ENCODE assay signal across 9 mouse cellular contexts in genomic region chr8:113632634-113633033, GRCm38 (mm10). TPM values are rescaled to one million over a fixed set of nuclear protein-coding genes. Genes with fewer than 3 reads are reported as not detected.
DNase-seq lines count a peak whose midpoint lies in the region; ATAC-seq and TF ChIP-seq lines count a peak whose summit lies in the region.
"Had no signal": no experiment of that assay in that cellular context is flagged by ENCODE, and none has a peak within 500 bp of the region (broad histone marks: within the 10 kb centered on the region; RNA-seq: fewer than 3 reads in every experiment).

No protein-coding gene starts in this region.

- TF ChIP-seq POLR2A in MEL (IDR thresholded peaks at IDR 0.05; ENCODE audit: control insufficient read depth in 1 of 2, insufficient read depth in 1 of 2, low read depth in 1 of 2, low read length in 2 of 2, poor library complexity in 1 of 2): no peak

- H3K4me2 ChIP-seq in intestine, postnatal 0 days (replicated peaks; ENCODE audit: low read depth): no peak overlapping the region
- H3K4me2 ChIP-seq in intestine, embryonic 15.5 days (replicated peaks): no peak overlapping the region

- no peak overlapping the region for H3K9ac ChIP-seq in intestine, postnatal 0 days (ENCODE audit: low read depth, low read length)
- H3K9ac ChIP-seq in intestine, embryonic 15.5 days: no peak overlapping the region
- no peak overlapping the region for H3K9ac ChIP-seq in MEL (ENCODE audit: control insufficient read depth, low read depth, low read length, poor library complexity, severe bottlenecking)

- peak; percentile 78 for TF ChIP-seq CTCF in intestine, postnatal 0 days (IDR thresholded peaks at IDR 0.05; ENCODE audit: low read depth)
- peak; percentile 13 to 81 (median 44); a peak in 5 of 6 replicates for TF ChIP-seq CTCF in MEL (IDR thresholded peaks at IDR 0.05 in 2 of 3, conservative IDR thresholded peaks at IDR 0.05 in 1 of 3; ENCODE audit: control insufficient read depth in 1 of 3, insufficient read depth in 1 of 3, low read depth in 2 of 3, low read length in 3 of 3, poor library complexity in 1 of 3, severe bottlenecking in 1 of 3)

- no peak overlapping the region for H3K4me3 ChIP-seq in intestine, postnatal 0 days (ENCODE audit: low read depth, low read length)
- no peak overlapping the region for H3K4me3 ChIP-seq in intestine, embryonic 15.5 days (replicated peaks)
- no peak overlapping the region for H3K4me3 ChIP-seq in MEL (ENCODE audit: control insufficient read depth in 1 of 2, insufficient read depth in 1 of 2, low read depth in 2 of 2, low read length in 2 of 2)

- H3K27me3 ChIP-seq in intestine, postnatal 0 days (replicated peaks; ENCODE audit: control insufficient read depth, insufficient read depth, low read length): no peaks in the 10 kb centered on the region
- no peaks in the 10 kb centered on the region for H3K27me3 ChIP-seq in intestine, embryonic 15.5 days (replicated peaks)
- H3K27me3 ChIP-seq in MEL (ENCODE audit: control insufficient read depth in 1 of 2, insufficient read depth in 2 of 2, low read length in 2 of 2): no peaks in the 10 kb centered on the region

- no peaks in the 10 kb centered on the region for H3K9me3 ChIP-seq in intestine, postnatal 0 days (ENCODE audit: control insufficient read depth)
- no peaks in the 10 kb centered on the region for H3K9me3 ChIP-seq in intestine, embryonic 15.5 days
- H3K9me3 ChIP-seq in MEL (replicated peaks; ENCODE audit: insufficient read depth, low read length): no peaks in the 10 kb centered on the region

- ATAC-seq in intestine, postnatal 0 days: no peak
- no peak for ATAC-seq in intestine, embryonic 15.5 days
- no peak for ATAC-seq in granulocyte monocyte progenitor cell, adult 5-6 weeks (replicated peaks; ENCODE audit: poor library complexity, severe bottlenecking)

- H3K27ac ChIP-seq in intestine, postnatal 0 days (ENCODE audit: low read depth, low read length): no peak overlapping the region
- no peak overlapping the region for H3K27ac ChIP-seq in intestine, embryonic 15.5 days
- no peak overlapping the region for H3K27ac ChIP-seq in MEL (ENCODE audit: control insufficient read depth, low read depth, low read length)

- H3K79me2 ChIP-seq in MEL (ENCODE audit: control insufficient read depth, insufficient read depth, low read length, poor library complexity): peaks cover 16% of the 10 kb centered on the region

- TF ChIP-seq EP300 in MEL (IDR thresholded peaks at IDR 0.05; ENCODE audit: low read depth in 1 of 2, low read length in 2 of 2): no peak

- no peaks in the 10 kb centered on the region for H3K36me3 ChIP-seq in intestine, postnatal 0 days (ENCODE audit: control insufficient read depth, insufficient read depth)
- H3K36me3 ChIP-seq in intestine, embryonic 15.5 days: no peaks in the 10 kb centered on the region
- H3K36me3 ChIP-seq in MEL (ENCODE audit: control insufficient read depth in 1 of 2, insufficient read depth in 2 of 2, low read length in 2 of 2): peaks cover 0 to 4% of the 10 kb centered on the region in 2 experiments; a peak in 1 of 4 replicates

- DNase-seq in 416B (ENCODE audit: low read depth) (peak; percentile 68), MEL (ENCODE audit: low read depth, low spot score) (peak; percentile 63)
- DNase-seq in embryo, embryonic 11 days: peak; percentile 67
- DNase-seq in lung, postnatal 14 days: peak; percentile 39
- no peak for DNase-seq in yolk sac, embryonic 10.5 days (ENCODE audit: low spot score)

- TF ChIP-seq RAD21 in MEL (IDR thresholded peaks at IDR 0.05; ENCODE audit: low read depth, low read length): peak; percentile 90

- WGBS in intestine, postnatal 0 days: 1% methylated on average over 3 of the region's 3 CpGs
- WGBS in intestine, embryonic 15.5 days: 9% methylated on average over 3 of the region's 3 CpGs

- no peaks in the 10 kb centered on the region for H3K4me1 ChIP-seq in intestine, postnatal 0 days (replicated peaks; ENCODE audit: control insufficient read depth, insufficient read depth, low read length)
- peaks cover 9% of the 10 kb centered on the region; the same call in 1 of the 2 replicates for H3K4me1 ChIP-seq in intestine, embryonic 15.5 days (replicated peaks)
- H3K4me1 ChIP-seq in MEL (ENCODE audit: control insufficient read depth in 1 of 2, insufficient read depth in 2 of 2, low read length in 2 of 2): peaks cover 0 to 11% of the 10 kb centered on the region in 2 experiments; a peak in 2 of 4 replicates

TF ChIP-seq in MEL, 35 proteins besides CTCF, POLR2A, EP300 and RAD21:
- TF ChIP-seq SMC3 (IDR thresholded peaks at IDR 0.05; ENCODE audit: low read depth, low read length): peak; percentile 73
- peak; percentile 68 for TF ChIP-seq ZC3H11A (IDR thresholded peaks at IDR 0.05; ENCODE audit: low read depth, low read length)
- no peak for TF ChIP-seq KAT2A (conservative IDR thresholded peaks at IDR 0.05; ENCODE audit: low read depth, low read length)

RNA-seq across cellular contexts. Expression of gene Mon1b, which starts 2.8 kb away (rescaled TPM):
- polyA plus RNA-seq in intestine, postnatal 0 days (2015; fragmentation: Nextera tagmentation; extraction: Ambion mirVana): 3.5 and 4.1 TPM in 2 replicates
- 6.0 TPM in 2 replicates for polyA plus RNA-seq in intestine, embryonic 15.5 days (2015; fragmentation: Nextera tagmentation; extraction: Ambion mirVana)
- total RNA-seq in MEL (2012; rRNA removed): 7.7 and 8.8 TPM in 2 replicates
- polyA plus RNA-seq in MEL (2012; ENCODE audit: insufficient read depth in 1 of 2, insufficient read length in 2 of 2, low read depth in 1 of 2, low replicate concordance in 2 of 2, missing spikeins in 1 of 2): 10 to 100 TPM in 1 of 2 experiments, not detected in 1; 15.6 TPM
- 15.4 and 16.8 TPM in 2 replicates for total RNA-seq in granulocyte monocyte progenitor cell, adult 5-6 weeks (2014; fragmentation: Nextera tagmentation)
- total RNA-seq in granulocyte monocyte progenitor cell, adult 5-6 weeks (2017): 13.7 and 15.0 TPM in 2 replicates

RNA-seq across cellular contexts. Expression of gene Syce1l, which starts 10.4 kb away (rescaled TPM):
- polyA plus RNA-seq in intestine, postnatal 0 days (2015; fragmentation: Nextera tagmentation; extraction: Ambion mirVana): not detected in 2 replicates
- polyA plus RNA-seq in intestine, embryonic 15.5 days (2015; fragmentation: Nextera tagmentation; extraction: Ambion mirVana): not detected in 2 replicates
- total RNA-seq in MEL (2012; rRNA removed): not detected in 2 replicates
- polyA plus RNA-seq in MEL (2012; ENCODE audit: insufficient read depth in 1 of 2, insufficient read length in 2 of 2, low read depth in 1 of 2, low replicate concordance in 2 of 2, missing spikeins in 1 of 2): not detected
- total RNA-seq in granulocyte monocyte progenitor cell, adult 5-6 weeks (2014; fragmentation: Nextera tagmentation): not detected in 2 replicates
- not detected in 2 replicates for total RNA-seq in granulocyte monocyte progenitor cell, adult 5-6 weeks (2017)
- total RNA-seq: neutrophil, adult 5-6 weeks had no signal
